Mouse (Mus musculus): Measurements from ENCODE around the gene 5330417C22Rik. TPM values are rescaled to one million over a fixed set of nuclear protein-coding genes. Genes with fewer than 3 reads are reported as not detected.

The 5330417C22Rik gene
- total and polyA plus RNA-seq, 2 experiments, result 0.45 to 0.55 TPM

DNA sequence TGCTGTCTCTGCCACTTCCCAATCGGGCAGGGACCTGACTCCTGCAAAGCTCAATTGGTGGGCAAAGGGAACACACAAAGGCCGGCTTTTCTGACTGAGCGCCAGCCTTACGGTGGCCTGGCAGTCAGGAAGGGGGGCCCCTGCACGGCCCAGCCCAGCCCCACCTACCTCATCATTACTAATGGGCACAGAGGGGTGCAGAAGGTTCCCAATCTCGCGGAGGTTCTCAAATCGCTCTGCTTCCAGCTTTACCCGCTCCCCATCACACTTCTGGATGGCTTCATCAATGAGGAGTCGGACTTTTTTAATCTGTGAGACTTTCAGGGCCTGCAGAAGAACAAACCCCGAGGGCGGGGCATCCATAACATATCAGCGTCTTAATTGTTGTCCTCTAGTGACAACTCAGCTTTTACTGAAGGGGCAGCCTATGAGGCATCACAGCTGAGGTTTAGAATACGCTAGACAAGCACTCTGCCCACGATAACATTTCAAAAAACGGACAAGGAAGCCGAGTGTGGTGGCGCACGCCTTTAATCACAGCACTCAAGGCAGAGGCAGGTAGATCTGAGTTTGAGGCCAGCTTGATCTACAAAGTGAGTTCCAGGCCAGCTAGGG is 102.3 kb downstream of the 5330417C22Rik start:
- Histone ChIP-seq H3K27ac (replicated peaks; ENCODE audit: insufficient read depth, low read depth, low read length) (no peak overlapping the region), H3K36me3 (ENCODE audit: control insufficient read depth, insufficient read depth, low read length) (peaks cover 63% of the 10 kb centered on the region), H3K4me3 (ENCODE audit: insufficient read depth, low read depth, low read length) (no peak overlapping the region), H3K9ac (ENCODE audit: low read depth, low read length) (no peak overlapping the region), H3K4me1 (ENCODE audit: control insufficient read depth, insufficient read depth, low read length) (no peaks in the 10 kb centered on the region), H3K27me3 (ENCODE audit: control insufficient read depth, insufficient read depth, low read length) (no peaks in the 10 kb centered on the region), H3K79me2 (ENCODE audit: control insufficient read depth, insufficient read depth, low read length) (peaks cover 2% of the 10 kb centered on the region; the same call in 1 of the 2 replicates)
- TF ChIP-seq POLR2A (IDR thresholded peaks at IDR 0.05; ENCODE audit: extremely low read depth, insufficient read depth, low read length), result no peak
- TF ChIP-seq CTCF (IDR thresholded peaks at IDR 0.05; ENCODE audit: low read depth, low read length), result no peak
- DNase-seq (ENCODE audit: extremely low read depth, low read depth, low spot score), result no peak
- WGBS, result 82% methylated on average over 19 of the region's 19 CpGs

- peaks cover 68% of the 10 kb centered on the region for H3K36me3 ChIP-seq (ENCODE audit: control insufficient read depth, insufficient read depth, low read length)
- DNase-seq (ENCODE audit: extremely low read depth, low read depth, low spot score), result no peak
- no peaks in the 10 kb centered on the region for H3K27me3 ChIP-seq (ENCODE audit: control insufficient read depth, insufficient read depth, low read length)
- 77% methylated on average over 18 of the region's 18 CpGs for WGBS
- H3K4me3 ChIP-seq (ENCODE audit: insufficient read depth, low read depth, low read length), result no peak overlapping the region
- H3K4me1 ChIP-seq (ENCODE audit: control insufficient read depth, insufficient read depth, low read length), result no peaks in the 10 kb centered on the region
- H3K79me2 ChIP-seq (ENCODE audit: control insufficient read depth, insufficient read depth, low read length), result no peaks in the 10 kb centered on the region
- no peak overlapping the region for H3K9ac ChIP-seq (ENCODE audit: low read depth, low read length)
- no peak for TF ChIP-seq POLR2A (IDR thresholded peaks at IDR 0.05; ENCODE audit: extremely low read depth, insufficient read depth, low read length)
- no peak for TF ChIP-seq CTCF (IDR thresholded peaks at IDR 0.05; ENCODE audit: low read depth, low read length)
- H3K27ac ChIP-seq (replicated peaks; ENCODE audit: insufficient read depth, low read depth, low read length), result no peak overlapping the region
Observed at GRCm38 (mm10) chr3:108433188-108433880, 103.0 kb downstream of the 5330417C22Rik start.

GRCm38 (mm10) chr3:108432542-108433187 is 103.7 kb downstream of the 5330417C22Rik start:
- no peak for TF ChIP-seq POLR2A (IDR thresholded peaks at IDR 0.05; ENCODE audit: extremely low read depth, insufficient read depth, low read length)
- no peak for TF ChIP-seq CTCF (IDR thresholded peaks at IDR 0.05; ENCODE audit: low read depth, low read length)
- no peak overlapping the region for H3K9ac ChIP-seq (ENCODE audit: low read depth, low read length)
- WGBS, result 92% methylated on average over 13 of the region's 13 CpGs
- no peaks in the 10 kb centered on the region for H3K4me1 ChIP-seq (ENCODE audit: control insufficient read depth, insufficient read depth, low read length)
- no peak overlapping the region for H3K27ac ChIP-seq (replicated peaks; ENCODE audit: insufficient read depth, low read depth, low read length)
- no peaks in the 10 kb centered on the region for H3K27me3 ChIP-seq (ENCODE audit: control insufficient read depth, insufficient read depth, low read length)
- H3K4me3 ChIP-seq (ENCODE audit: insufficient read depth, low read depth, low read length), result no peak overlapping the region
- H3K79me2 ChIP-seq (ENCODE audit: control insufficient read depth, insufficient read depth, low read length), result no peaks in the 10 kb centered on the region
- peaks cover 75% of the 10 kb centered on the region for H3K36me3 ChIP-seq (ENCODE audit: control insufficient read depth, insufficient read depth, low read length)
- no peak for DNase-seq (ENCODE audit: extremely low read depth, low read depth, low spot score)

- Histone ChIP-seq H3K27me3 (ENCODE audit: control insufficient read depth, insufficient read depth, low read length) (no peaks in the 10 kb centered on the region), H3K9ac (ENCODE audit: low read depth, low read length) (no peak overlapping the region), H3K36me3 (ENCODE audit: control insufficient read depth, insufficient read depth, low read length) (peaks cover 38% of the 10 kb centered on the region), H3K79me2 (ENCODE audit: control insufficient read depth, insufficient read depth, low read length) (no peaks in the 10 kb centered on the region), H3K4me1 (ENCODE audit: control insufficient read depth, insufficient read depth, low read length) (no peaks in the 10 kb centered on the region), H3K27ac (replicated peaks; ENCODE audit: insufficient read depth, low read depth, low read length) (no peak overlapping the region), H3K4me3 (ENCODE audit: insufficient read depth, low read depth, low read length) (no peak overlapping the region)
- TF ChIP-seq CTCF (IDR thresholded peaks at IDR 0.05; ENCODE audit: low read depth, low read length) (no peak), POLR2A (IDR thresholded peaks at IDR 0.05; ENCODE audit: extremely low read depth, insufficient read depth, low read length) (no peak)
- WGBS, result 95% methylated on average over 6 of the region's 6 CpGs
- DNase-seq (ENCODE audit: extremely low read depth, low read depth, low spot score), result no peak
Observed at GRCm38 (mm10) chr3:108425624-108426018, 110.7 kb downstream of the 5330417C22Rik start.

GRCm38 (mm10) chr3:108424944-108425623 is 111.3 kb downstream of the 5330417C22Rik start:
- DNase-seq (ENCODE audit: extremely low read depth, low read depth, low spot score), result no peak
- Histone ChIP-seq H3K4me1 (ENCODE audit: control insufficient read depth, insufficient read depth, low read length) (no peaks in the 10 kb centered on the region), H3K4me3 (ENCODE audit: insufficient read depth, low read depth, low read length) (no peak overlapping the region), H3K79me2 (ENCODE audit: control insufficient read depth, insufficient read depth, low read length) (no peaks in the 10 kb centered on the region), H3K36me3 (ENCODE audit: control insufficient read depth, insufficient read depth, low read length) (peaks cover 37% of the 10 kb centered on the region), H3K27ac (replicated peaks; ENCODE audit: insufficient read depth, low read depth, low read length) (no peak overlapping the region), H3K27me3 (ENCODE audit: control insufficient read depth, insufficient read depth, low read length) (no peaks in the 10 kb centered on the region), H3K9ac (ENCODE audit: low read depth, low read length) (no peak overlapping the region)
- TF ChIP-seq POLR2A (IDR thresholded peaks at IDR 0.05; ENCODE audit: extremely low read depth, insufficient read depth, low read length) (no peak), CTCF (IDR thresholded peaks at IDR 0.05; ENCODE audit: low read depth, low read length) (no peak)
- WGBS, result 96% methylated on average over 7 of the region's 7 CpGs
